Mouse (Mus musculus) testis, postnatal 10 days (tissue): Measurements from ENCODE around the gene Gprc5a.

Experiments
- DNase-seq: peaks from one replicate; pipeline ENCODE4 v3.0.0; 2021; ENCODE audit warnings: low spot score

Gprc5a gene

GRCm38 (mm10) chr6:135065236-135065957 is at the start of gene Gprc5a:
Gene Gprc5a, plus strand, starts transcription at chr6:135065651.
- no peak for DNase-seq

GRCm38 (mm10) chr6:135017211-135017610 is 48.2 kb upstream of the Gprc5a start:
- no peak for DNase-seq

GRCm38 (mm10) chr6:135019564-135019963 is 45.9 kb upstream of the Gprc5a start:
- no peak for DNase-seq

GRCm38 (mm10) chr6:135021633-135022032 is 43.8 kb upstream of the Gprc5a start:
- no peak for DNase-seq

GRCm38 (mm10) chr6:135023379-135023778 is 42.1 kb upstream of the Gprc5a start:
- DNase-seq: no peak

- DNase-seq: no peak
These were observed 40.5 kb upstream of the Gprc5a start for GRCm38 (mm10) chr6:135024781-135025420.

GRCm38 (mm10) chr6:135026232-135026631 is 39.2 kb upstream of the Gprc5a start:
- DNase-seq: no peak

- no peak for DNase-seq
These were observed 38.7 kb upstream of the Gprc5a start for GRCm38 (mm10) chr6:135026755-135027154.

- no peak for DNase-seq
These were observed 36.2 kb upstream of the Gprc5a start for GRCm38 (mm10) chr6:135029246-135029645.

- DNase-seq: no peak
These were observed 26.8 kb upstream of the Gprc5a start for GRCm38 (mm10) chr6:135038674-135039073.

- DNase-seq: no peak
These were observed 25.1 kb upstream of the Gprc5a start for GRCm38 (mm10) chr6:135040275-135040871.

GRCm38 (mm10) chr6:135041930-135042329 is 23.5 kb upstream of the Gprc5a start:
- no peak for DNase-seq

- DNase-seq: no peak
These were observed 18.2 kb upstream of the Gprc5a start for GRCm38 (mm10) chr6:135047276-135047675.

- no peak for DNase-seq
These were observed 16.9 kb upstream of the Gprc5a start for GRCm38 (mm10) chr6:135048509-135048908.

- no peak for DNase-seq
These were observed 16.5 kb upstream of the Gprc5a start for GRCm38 (mm10) chr6:135048956-135049355.

GRCm38 (mm10) chr6:135053789-135054188 is 11.7 kb upstream of the Gprc5a start:
- no peak for DNase-seq

GRCm38 (mm10) chr6:135055882-135056281 is 9.6 kb upstream of the Gprc5a start:
- no peak for DNase-seq

- DNase-seq: no peak
These were observed 4.7 kb upstream of the Gprc5a start for GRCm38 (mm10) chr6:135060728-135061127.

- DNase-seq: no peak
These were observed 830 bp upstream of the Gprc5a start for GRCm38 (mm10) chr6:135064621-135065020.

- DNase-seq: no peak
These were observed 1.5 kb downstream of the Gprc5a start for GRCm38 (mm10) chr6:135066795-135067445.

GRCm38 (mm10) chr6:135068221-135068620 is 2.8 kb downstream of the Gprc5a start:
- DNase-seq: no peak

GRCm38 (mm10) chr6:135069856-135070255 is 4.4 kb downstream of the Gprc5a start:
- no peak for DNase-seq

- no peak for DNase-seq
These were observed 4.9 kb downstream of the Gprc5a start for GRCm38 (mm10) chr6:135070347-135070746.
